Mouse (Mus musculus) embryonic facial prominence, embryonic 10.5 days (tissue): Measurements from ENCODE around the gene Trp53i11. TPM values are rescaled to one million over a fixed set of nuclear protein-coding genes. Genes with fewer than 3 reads are reported as not detected.

Source experiments
- DNase-seq: peaks from one replicate; pipeline ENCODE4 v3.0.0-alpha.2; 2017; ENCODE audit warnings: low spot score
- H3K27ac ChIP-seq: fragments of 300-500 bp; sonication (generic); replicated peaks from 2 replicates; pipeline ENCODE4 v1.5.1; 2016; ENCODE audit warnings: mild to moderate bottlenecking
- H3K27me3 ChIP-seq: fragments of 300-500 bp; sonication (generic); replicated peaks from 2 replicates; pipeline ENCODE4 v1.6.1; 2016; ENCODE audit warnings: low read depth, mild to moderate bottlenecking; ENCODE audit not compliant: poor library complexity, severe bottlenecking
- H3K36me3 ChIP-seq: fragments of 300-500 bp; sonication (generic); replicated peaks from 2 replicates; pipeline ENCODE4 v1.6.1; 2016; ENCODE audit warnings: mild to moderate bottlenecking, moderate library complexity
- H3K4me1 ChIP-seq: fragments of 300-500 bp; sonication (generic); 2 replicates; pipeline ENCODE4 v1.6.1; 2016
- H3K4me3 ChIP-seq: fragments of 300-500 bp; sonication (generic); 2 replicates; pipeline ENCODE4 v1.5.1; 2016; ENCODE audit warnings: mild to moderate bottlenecking, moderate library complexity
- H3K9me3 ChIP-seq: fragments of 300-500 bp; sonication (generic); 2 replicates; pipeline ENCODE4 v1.6.1; 2016; ENCODE audit warnings: mild to moderate bottlenecking
- WGBS: fragments of 180-500 bp; shearing (Covaris S2); methylation state at CpG from one replicate; pipeline ENCODE4 v1.1.7; 2016; 5-methylcytosine and 5-hydroxymethylcytosine counted together
- polyA plus RNA-seq: library from polyadenylated mRNA; unstranded; fragments of >200 nt; fragmentation: Nextera tagmentation; extraction: Ambion mirVana; gene quantifications from 2 replicates; pipeline ENCODE4 v1.2.1, GENCODE M21; 2016

Gene Trp53i11
- polyA plus RNA-seq, 1 experiment from 2014 or later, result 72.5 TPM

- H3K36me3 ChIP-seq, result no peaks in the 10 kb centered on the region
- WGBS, result 83% methylated on average over 7 of the region's 7 CpGs
- no peak overlapping the region for H3K4me3 ChIP-seq
- no peak for DNase-seq
- no peak overlapping the region for H3K27ac ChIP-seq
- H3K4me1 ChIP-seq, result peaks cover 13% of the 10 kb centered on the region
- no peaks in the 10 kb centered on the region for H3K27me3 ChIP-seq
- no peaks in the 10 kb centered on the region for H3K9me3 ChIP-seq
Observed at GRCm38 (mm10) chr2:93161914-93162664, 25.3 kb upstream of the Trp53i11 start.

DNA sequence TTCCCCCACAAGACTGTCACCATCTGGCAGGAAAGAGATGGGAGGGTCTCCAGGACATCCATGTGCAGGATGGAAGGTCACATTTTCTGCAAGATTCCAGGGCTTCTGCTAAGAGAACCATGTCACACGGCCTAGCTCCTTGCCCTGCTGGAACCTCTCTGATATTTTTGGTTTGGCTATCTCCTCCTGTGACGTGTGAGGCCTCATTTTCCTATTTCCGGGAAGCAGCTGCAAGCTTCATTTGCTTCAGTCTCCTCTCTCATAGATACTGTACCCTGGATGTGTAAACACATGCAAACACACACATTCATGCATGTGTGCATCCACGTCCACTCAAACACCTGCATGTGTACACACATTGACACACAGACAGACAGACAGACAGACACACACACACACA is 24.6 kb upstream of the Trp53i11 start:
- no peaks in the 10 kb centered on the region for H3K9me3 ChIP-seq
- WGBS, result 76% methylated on average over 4 of the region's 4 CpGs

DNA sequence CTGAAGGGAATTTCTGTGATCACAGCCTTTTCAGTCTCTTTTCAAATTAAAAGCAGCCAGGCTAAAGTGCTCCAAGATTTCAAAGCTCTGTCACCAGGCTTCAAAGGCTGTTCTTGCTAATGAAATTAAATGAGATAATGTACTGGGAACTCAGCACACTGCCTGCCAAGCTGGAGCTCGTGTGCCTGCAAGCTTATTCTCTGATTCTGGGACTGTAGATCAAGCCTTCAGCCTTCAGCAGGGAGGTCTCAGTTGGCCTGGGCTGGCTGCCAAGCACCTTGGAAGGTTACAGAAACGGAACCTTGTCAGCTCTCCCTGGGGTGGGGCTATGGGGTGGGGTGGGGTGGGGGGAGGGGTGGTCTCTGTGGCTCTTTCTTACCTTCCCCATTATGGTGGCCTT is 24.0 kb upstream of the Trp53i11 start:
- Histone ChIP-seq H3K27ac (no peak overlapping the region), H3K4me3 (no peak overlapping the region)
- 48% methylated on average over 2 of the region's 2 CpGs for WGBS

More for the DNA sequence above, 24.6 kb upstream of the Trp53i11 start:
- peaks cover 13% of the 10 kb centered on the region for H3K4me1 ChIP-seq
- DNase-seq, result no peak
- H3K4me3 ChIP-seq, result no peak overlapping the region
- H3K27me3 ChIP-seq, result no peaks in the 10 kb centered on the region
- H3K27ac ChIP-seq, result no peak overlapping the region
- no peaks in the 10 kb centered on the region for H3K36me3 ChIP-seq

DNA sequence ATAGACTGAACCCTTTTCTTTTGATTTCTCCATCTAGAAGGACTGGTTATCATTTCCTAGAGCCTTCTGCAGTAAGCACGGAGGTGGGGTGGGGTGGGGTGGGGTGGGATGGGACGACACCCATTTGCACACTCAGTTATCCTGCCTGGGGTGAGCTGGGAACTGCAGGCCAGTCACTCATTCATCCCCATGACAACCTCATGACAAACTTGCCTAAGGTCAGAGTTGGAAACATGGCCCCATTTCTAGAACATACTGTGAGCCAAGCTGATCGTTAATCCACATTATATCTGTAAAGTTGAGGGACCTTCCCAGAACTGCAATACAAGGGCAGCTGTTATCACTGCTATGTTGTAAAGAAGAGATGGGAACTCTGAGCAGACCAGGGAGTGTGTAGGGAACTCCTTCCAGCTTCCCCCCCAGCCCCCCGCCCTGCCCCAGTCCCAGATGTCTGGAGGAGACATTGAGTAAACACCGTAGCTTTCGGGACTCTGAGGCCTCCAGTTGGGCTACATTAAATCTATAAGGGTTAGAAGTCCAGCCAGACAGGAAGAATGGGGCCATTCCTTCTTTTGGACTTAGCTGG is 23.5 kb upstream of the Trp53i11 start:
- Histone ChIP-seq H3K27ac (no peak overlapping the region), H3K4me1 (peaks cover 13% of the 10 kb centered on the region), H3K36me3 (no peaks in the 10 kb centered on the region), H3K9me3 (no peaks in the 10 kb centered on the region), H3K4me3 (no peak overlapping the region), H3K27me3 (no peaks in the 10 kb centered on the region)
- 92% methylated on average over 6 of the region's 6 CpGs for WGBS
- no peak for DNase-seq

More for the DNA sequence above, 24.0 kb upstream of the Trp53i11 start:
- Histone ChIP-seq H3K36me3 (no peaks in the 10 kb centered on the region), H3K9me3 (no peaks in the 10 kb centered on the region), H3K4me1 (peaks cover 13% of the 10 kb centered on the region), H3K27me3 (no peaks in the 10 kb centered on the region)
- no peak for DNase-seq

DNA sequence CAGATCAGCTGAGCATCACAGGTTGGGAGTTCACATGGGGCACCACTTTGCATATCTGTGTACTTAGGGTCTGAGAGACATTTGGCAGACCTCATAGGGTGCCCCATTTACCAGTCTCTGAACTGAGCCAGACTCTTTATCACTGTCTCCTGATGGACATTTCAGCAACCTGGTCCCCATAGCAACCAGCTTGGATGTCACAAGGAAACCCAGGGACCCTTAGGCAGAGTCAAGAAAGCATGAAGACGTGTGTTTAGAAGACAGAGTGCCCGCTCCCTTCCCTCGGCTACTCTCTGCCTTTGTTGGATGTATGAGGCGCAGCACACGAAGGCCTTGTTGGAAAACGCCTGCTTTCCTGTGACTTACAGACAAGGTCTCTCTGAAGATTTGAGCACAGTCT is 21.1 kb upstream of the Trp53i11 start:
- Histone ChIP-seq H3K36me3 (no peaks in the 10 kb centered on the region), H3K4me3 (no peak overlapping the region), H3K27me3 (peaks cover 19% of the 10 kb centered on the region), H3K27ac (no peak overlapping the region), H3K4me1 (peaks cover 9% of the 10 kb centered on the region; the same call in 1 of the 2 replicates), H3K9me3 (no peaks in the 10 kb centered on the region)
- no peak for DNase-seq
- 79% methylated on average over 6 of the region's 6 CpGs for WGBS

DNA sequence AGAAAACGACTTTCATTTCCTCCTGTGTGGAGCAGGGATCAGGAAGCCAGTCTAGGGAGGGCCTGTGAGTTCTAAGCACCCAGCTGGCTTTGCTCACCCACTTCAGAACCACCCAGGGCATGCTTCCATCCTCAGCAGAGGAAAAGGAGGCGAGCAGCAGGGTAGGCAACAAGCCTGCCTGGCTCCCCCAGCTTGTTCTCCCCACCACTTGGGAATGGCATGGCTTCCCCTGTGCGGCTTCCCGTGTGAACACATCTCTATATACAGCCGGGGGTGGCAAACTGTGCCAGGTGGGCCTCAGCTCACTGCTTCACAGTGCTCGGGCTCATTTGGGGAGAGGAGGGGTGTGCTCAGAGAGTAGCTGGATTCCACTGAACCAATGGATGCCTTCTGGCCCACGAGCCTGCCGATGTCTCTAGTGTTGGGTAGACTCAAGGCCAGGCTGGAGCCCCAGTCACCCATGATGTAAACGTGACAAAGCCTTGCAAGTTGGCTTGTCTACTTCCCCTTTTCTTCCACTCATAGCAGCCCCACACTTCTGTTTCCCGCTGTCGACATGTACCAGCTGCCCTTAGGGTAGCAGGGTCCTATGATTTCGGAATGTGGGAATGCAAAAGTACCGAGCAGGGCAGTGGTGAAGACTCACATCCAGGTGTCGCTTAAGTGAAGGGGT is 20.5 kb upstream of the Trp53i11 start:
- H3K27ac ChIP-seq, result peak overlapping the region; percentile 40; the same call in 1 of the 2 replicates
- DNase-seq, result no peak
- H3K27me3 ChIP-seq, result peaks cover 24% of the 10 kb centered on the region
- no peaks in the 10 kb centered on the region for H3K9me3 ChIP-seq
- H3K4me3 ChIP-seq, result no peak overlapping the region
- H3K36me3 ChIP-seq, result no peaks in the 10 kb centered on the region
- WGBS, result 84% methylated on average over 14 of the region's 14 CpGs
- H3K4me1 ChIP-seq, result peaks cover 13% of the 10 kb centered on the region

- Histone ChIP-seq H3K4me1 (peaks cover 40% of the 10 kb centered on the region), H3K4me3 (no peak overlapping the region), H3K27ac (no peak overlapping the region)
Observed at GRCm38 (mm10) chr2:93170156-93170844, 17.0 kb upstream of the Trp53i11 start.

DNA sequence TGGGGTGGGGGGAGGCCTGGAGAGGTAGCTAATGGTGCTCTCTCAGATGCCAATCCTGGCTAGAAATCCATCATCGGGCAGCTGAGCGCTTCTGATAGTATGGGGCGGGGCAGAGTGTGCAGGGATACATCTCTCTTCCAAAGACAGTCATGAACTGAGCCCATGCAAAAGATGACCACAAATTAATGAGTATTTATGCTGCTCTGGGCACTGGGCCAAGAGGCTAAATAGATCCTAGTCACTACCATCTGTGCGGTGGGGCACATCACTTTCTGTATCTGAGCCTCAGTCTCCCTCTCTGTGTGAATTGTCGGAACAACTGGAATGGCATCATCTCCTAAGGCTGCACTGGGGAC is 16.5 kb upstream of the Trp53i11 start:
- Histone ChIP-seq H3K27me3 (peaks cover 41% of the 10 kb centered on the region), H3K4me1 (peaks cover 45% of the 10 kb centered on the region), H3K9me3 (no peaks in the 10 kb centered on the region), H3K27ac (no peak overlapping the region), H3K36me3 (no peaks in the 10 kb centered on the region), H3K4me3 (no peak overlapping the region)
- WGBS, result 92% methylated on average over 5 of the region's 5 CpGs
- DNase-seq, result no peak

More at GRCm38 (mm10) chr2:93170156-93170844, 17.0 kb upstream of the Trp53i11 start:
- H3K36me3 ChIP-seq, result no peaks in the 10 kb centered on the region
- no peak for DNase-seq
- 74% methylated on average over 19 of the region's 19 CpGs for WGBS
- peaks cover 36% of the 10 kb centered on the region for H3K27me3 ChIP-seq
- H3K9me3 ChIP-seq, result no peaks in the 10 kb centered on the region

DNA sequence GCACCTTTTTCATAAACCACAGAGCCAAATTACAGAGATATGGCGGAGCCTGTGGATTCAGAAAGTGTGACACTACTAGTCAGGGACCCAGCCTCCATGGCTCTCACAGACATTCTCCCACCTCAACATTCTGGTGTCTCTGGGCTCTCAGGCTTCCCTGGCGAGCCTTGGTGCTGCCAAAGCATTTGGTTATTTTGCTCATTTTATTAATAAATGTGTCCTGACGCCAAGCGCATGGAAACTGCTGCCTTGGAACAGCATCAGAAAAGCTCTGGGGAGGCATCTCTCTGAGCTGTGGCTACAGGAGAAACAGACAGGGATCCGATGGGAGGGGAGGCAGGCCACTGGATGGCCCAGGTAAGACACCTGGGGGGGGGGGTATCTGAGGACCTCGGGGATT is 15.4 kb upstream of the Trp53i11 start:
- peaks cover 52% of the 10 kb centered on the region for H3K4me1 ChIP-seq
- H3K4me3 ChIP-seq, result no peak overlapping the region
- H3K27me3 ChIP-seq, result peaks cover 53% of the 10 kb centered on the region
- DNase-seq, result no peak
- 77% methylated on average over 6 of the region's 6 CpGs for WGBS
- no peaks in the 10 kb centered on the region for H3K9me3 ChIP-seq
- H3K27ac ChIP-seq, result no peak overlapping the region; the same call in 1 of the 2 replicates
- H3K36me3 ChIP-seq, result no peaks in the 10 kb centered on the region

GRCm38 (mm10) chr2:93172460-93172859 is 14.9 kb upstream of the Trp53i11 start:
- no peak overlapping the region for H3K4me3 ChIP-seq
- peak; percentile 31 for DNase-seq
- H3K36me3 ChIP-seq, result no peaks in the 10 kb centered on the region
- peaks cover 58% of the 10 kb centered on the region for H3K27me3 ChIP-seq
- 0 out of 2 replicates have a peak overlapping the region, but pooled peaks have one; percentile 51 for H3K27ac ChIP-seq
- H3K9me3 ChIP-seq, result no peaks in the 10 kb centered on the region
- WGBS, result 36% methylated on average over 5 of the region's 5 CpGs
- H3K4me1 ChIP-seq, result peaks cover 57% of the 10 kb centered on the region

GRCm38 (mm10) chr2:93174159-93174558 is 13.2 kb upstream of the Trp53i11 start:
- peak; percentile 38 for DNase-seq
- 14% methylated on average over 5 of the region's 5 CpGs for WGBS
- H3K4me1 ChIP-seq, result peaks cover 68% of the 10 kb centered on the region
- no peak overlapping the region for H3K4me3 ChIP-seq
- H3K9me3 ChIP-seq, result no peaks in the 10 kb centered on the region
- H3K27me3 ChIP-seq, result peaks cover 75% of the 10 kb centered on the region
- peak overlapping the region; percentile 61 for H3K27ac ChIP-seq
- H3K36me3 ChIP-seq, result no peaks in the 10 kb centered on the region

- peak; percentile 24 for DNase-seq
- 22% methylated on average over 5 of the region's 5 CpGs for WGBS
- H3K4me1 ChIP-seq, result peaks cover 78% of the 10 kb centered on the region
- no peaks in the 10 kb centered on the region for H3K36me3 ChIP-seq
- H3K27ac ChIP-seq, result peak overlapping the region; percentile 77
- no peaks in the 10 kb centered on the region for H3K9me3 ChIP-seq
- H3K27me3 ChIP-seq, result peaks cover 77% of the 10 kb centered on the region
- no peak overlapping the region for H3K4me3 ChIP-seq
Observed at GRCm38 (mm10) chr2:93175278-93175677, 12.1 kb upstream of the Trp53i11 start.
